Mouse (Mus musculus) heart, embryonic 16.5 days (tissue): Measurements from ENCODE around the gene Ppp1r3c. TPM values are rescaled to one million over a fixed set of nuclear protein-coding genes. Genes with fewer than 3 reads are reported as not detected.

ENCODE experiments used
- ATAC-seq: fragments of 200-750 bp; cut with Nextera tagmentation; replicated peaks from 2 replicates; pipeline ENCODE4 v1.8.0; 2017; ENCODE audit warnings: moderate number of reproducible peaks; ENCODE audit not compliant: insufficient read depth, low FRiP score; ENCODE audit errors: extremely low read depth
- H3K27ac ChIP-seq: fragments of 300-500 bp; sonication (generic); 2 replicates; pipeline ENCODE4 v1.5.1; 2014; ENCODE audit warnings: mild to moderate bottlenecking, low read length, control low read depth, moderate library complexity
- H3K27me3 ChIP-seq: fragments of 300-500 bp; sonication (generic); 2 replicates; pipeline ENCODE4 v1.6.1; 2014; ENCODE audit warnings: low read length, mixed read lengths; ENCODE audit not compliant: control insufficient read depth, insufficient read depth
- H3K36me3 ChIP-seq: fragments of 300-500 bp; sonication (generic); 2 replicates; pipeline ENCODE4 v1.6.1; 2014; ENCODE audit not compliant: control insufficient read depth, insufficient read depth
- H3K4me1 ChIP-seq: fragments of 300-500 bp; sonication (generic); 2 replicates; pipeline ENCODE4 v1.6.1; 2014; ENCODE audit warnings: low read length, mixed read lengths; ENCODE audit not compliant: control insufficient read depth, insufficient read depth
- H3K4me2 ChIP-seq: fragments of 300-500 bp; sonication (generic); 2 replicates; pipeline ENCODE4 v1.6.1; 2014; ENCODE audit warnings: low read depth, mild to moderate bottlenecking, control low read depth, low read length
- H3K4me3 ChIP-seq: fragments of 300-500 bp; sonication (generic); 2 replicates; pipeline ENCODE4 v1.5.1; 2014; ENCODE audit warnings: mild to moderate bottlenecking, control low read depth, low read length
- H3K9ac ChIP-seq: fragments of 300-500 bp; sonication (generic); 2 replicates; pipeline ENCODE4 v1.6.1; 2014; ENCODE audit warnings: low read length, control low read depth
- H3K9me3 ChIP-seq: fragments of 300-500 bp; sonication (generic); replicated peaks from 2 replicates; pipeline ENCODE4 v1.6.1; 2016; ENCODE audit warnings: low read length; ENCODE audit not compliant: control insufficient read depth
- WGBS: fragments of 180-500 bp; shearing (Covaris S2); extraction: QIAGEN DNeasy Blood & Tissue Kit; methylation state at CpG from one replicate; pipeline ENCODE4 v1.1.7; 2014; 5-methylcytosine and 5-hydroxymethylcytosine counted together
- polyA plus RNA-seq: library from polyadenylated mRNA; unstranded; fragments of >200 nt; fragmentation: Nextera tagmentation; extraction: Ambion mirVana; gene quantifications from 2 replicates; pipeline ENCODE4 v1.2.1, GENCODE M21; 2015

Ppp1r3c gene
- 105 and 117 TPM in 2 replicates for polyA plus RNA-seq

DNA sequence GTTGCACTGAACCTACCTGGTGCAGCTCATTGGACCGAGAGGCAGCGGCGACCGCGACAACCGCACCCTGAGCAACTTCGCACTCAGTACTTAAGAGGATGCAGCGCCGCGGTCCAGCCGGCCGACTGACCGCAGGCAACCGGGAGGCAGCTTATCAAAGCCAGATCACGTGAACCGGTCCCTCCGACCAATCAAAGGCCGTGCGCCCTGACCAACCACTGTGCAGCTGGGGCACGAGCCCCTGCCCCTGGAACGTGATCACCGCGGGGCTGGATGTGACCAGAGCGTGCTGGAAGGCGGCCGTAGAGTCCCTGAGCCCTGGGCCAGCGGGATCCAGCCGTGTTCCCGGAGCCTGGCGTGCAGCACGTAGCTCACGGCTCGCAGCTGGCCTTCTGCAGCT is at the start of gene Ppp1r3c:
TSS of gene Ppp1r3c (minus strand) at position 117 of the 400 bp plus-strand sequence.
- Histone ChIP-seq H3K36me3 (peaks cover 23% of the 10 kb centered on the region), H3K27ac (peak within 1 kb of the TSS; percentile 96), H3K27me3 (no peaks in the 10 kb centered on the region), H3K4me2 (peak within 1 kb of the TSS; percentile 69), H3K4me1 (peaks cover 21% of the 10 kb centered on the region), H3K4me3 (peak within 1 kb of the TSS; percentile 84), H3K9me3 (peaks cover 3% of the 10 kb centered on the region; the same call in 1 of the 2 replicates), H3K9ac (peak within 1 kb of the TSS; percentile 92)
- peak; percentile 99 for ATAC-seq
- under 1% methylated on average over 33 of the region's 33 CpGs for WGBS

DNA sequence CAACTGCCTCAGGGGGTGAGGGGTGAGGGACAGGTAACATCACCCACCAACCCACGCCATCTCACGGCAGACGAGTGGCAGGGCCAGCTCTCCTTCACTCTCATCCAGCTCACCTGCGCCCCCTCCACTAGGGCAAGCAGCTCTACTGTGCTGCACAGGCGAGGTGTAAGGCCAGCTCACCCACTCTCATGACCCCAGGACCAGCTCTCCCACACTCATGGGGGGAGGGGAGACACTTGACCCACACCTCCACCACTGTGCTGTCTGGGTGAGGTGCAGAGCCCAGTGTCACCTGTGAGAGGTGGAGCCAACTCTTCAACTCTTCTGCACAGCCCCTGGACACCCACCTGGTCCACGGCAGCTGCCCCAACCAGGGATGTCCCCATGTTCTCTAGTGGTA is 46.7 kb upstream of the Ppp1r3c start:
- Histone ChIP-seq H3K4me1 (no peaks in the 10 kb centered on the region), H3K27ac (no peak overlapping the region), H3K27me3 (no peaks in the 10 kb centered on the region), H3K9ac (no peak overlapping the region), H3K4me3 (no peak overlapping the region), H3K4me2 (no peak overlapping the region), H3K9me3 (no peaks in the 10 kb centered on the region), H3K36me3 (no peaks in the 10 kb centered on the region)
- WGBS, result 87% methylated on average over 6 of the region's 6 CpGs
- ATAC-seq, result no peak

DNA sequence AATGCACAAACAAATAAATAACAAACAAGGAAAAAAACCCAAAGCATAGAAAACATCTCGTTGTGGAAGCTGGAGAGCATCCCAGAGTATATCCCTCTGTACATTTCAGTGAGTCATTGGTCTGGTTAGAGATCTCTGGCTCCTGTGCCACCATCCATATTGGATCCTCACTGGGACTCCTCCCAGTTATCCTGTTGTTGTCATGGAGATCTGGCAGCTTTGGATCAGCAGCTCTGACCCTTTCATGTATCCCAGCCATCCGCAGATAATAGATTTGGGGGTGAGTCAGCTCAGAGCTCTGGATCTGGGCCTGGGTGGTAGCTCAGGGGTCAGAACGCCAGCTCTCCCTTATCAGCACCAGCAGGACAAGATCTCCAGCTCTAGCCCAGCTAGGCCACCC is 46.1 kb upstream of the Ppp1r3c start:
- Histone ChIP-seq H3K4me2 (no peak overlapping the region), H3K4me1 (no peaks in the 10 kb centered on the region), H3K27ac (no peak overlapping the region), H3K27me3 (no peaks in the 10 kb centered on the region), H3K9me3 (no peaks in the 10 kb centered on the region), H3K36me3 (no peaks in the 10 kb centered on the region), H3K4me3 (no peak overlapping the region), H3K9ac (no peak overlapping the region)
- no peak for ATAC-seq
- WGBS, result 68% methylated on average over 3 of the region's 3 CpGs

DNA sequence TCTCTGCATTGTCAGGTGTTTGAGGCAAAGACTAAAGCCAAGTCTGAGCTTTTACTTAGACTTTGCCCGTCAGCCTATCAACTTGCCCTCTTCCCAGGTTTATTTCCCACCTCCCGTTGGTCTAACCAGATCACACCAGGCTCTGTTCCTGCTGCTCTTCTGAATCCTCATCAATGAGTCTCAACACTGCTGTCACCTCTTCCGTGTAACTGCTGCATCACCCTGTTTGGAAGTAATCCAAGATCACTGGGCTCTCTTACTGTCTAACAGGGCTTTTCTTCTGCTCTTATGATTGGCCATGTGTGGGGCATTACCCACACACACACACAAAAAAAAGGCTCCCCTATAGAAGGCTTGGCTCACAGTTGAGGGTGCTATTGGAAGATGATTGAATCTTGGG is 45.5 kb upstream of the Ppp1r3c start:
- Histone ChIP-seq H3K4me3 (no peak overlapping the region), H3K27ac (no peak overlapping the region), H3K27me3 (no peaks in the 10 kb centered on the region), H3K9me3 (no peaks in the 10 kb centered on the region), H3K4me1 (no peaks in the 10 kb centered on the region), H3K9ac (no peak overlapping the region), H3K36me3 (no peaks in the 10 kb centered on the region), H3K4me2 (no peak overlapping the region)
- 66% methylated on average over 3 of the region's 3 CpGs for WGBS
- ATAC-seq, result no peak

DNA sequence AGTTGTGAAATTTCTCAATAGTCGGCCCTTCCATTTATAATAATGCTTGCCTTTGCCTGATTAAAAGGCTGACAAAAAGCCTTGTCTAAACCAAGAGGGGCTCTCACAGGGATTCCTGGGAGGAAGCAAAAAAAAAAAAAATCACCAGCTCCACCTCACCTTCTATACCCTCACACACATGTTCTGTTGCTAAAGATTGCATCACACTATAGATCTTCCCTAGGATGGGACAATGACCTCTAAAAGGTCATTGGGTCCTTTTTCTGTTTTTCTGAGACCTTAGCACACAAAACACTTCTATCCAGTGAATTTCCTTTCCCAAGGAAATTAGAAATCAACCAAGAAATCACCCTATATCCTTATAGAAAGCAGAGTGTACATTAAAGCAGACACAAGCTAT is 43.9 kb upstream of the Ppp1r3c start:
- Histone ChIP-seq H3K27ac (no peak overlapping the region), H3K27me3 (no peaks in the 10 kb centered on the region), H3K9ac (no peak overlapping the region), H3K9me3 (no peaks in the 10 kb centered on the region), H3K4me1 (no peaks in the 10 kb centered on the region), H3K4me2 (no peak overlapping the region), H3K4me3 (no peak overlapping the region), H3K36me3 (no peaks in the 10 kb centered on the region)
- ATAC-seq, result no peak
- 68% methylated on average over 1 of the region's 1 CpGs for WGBS

DNA sequence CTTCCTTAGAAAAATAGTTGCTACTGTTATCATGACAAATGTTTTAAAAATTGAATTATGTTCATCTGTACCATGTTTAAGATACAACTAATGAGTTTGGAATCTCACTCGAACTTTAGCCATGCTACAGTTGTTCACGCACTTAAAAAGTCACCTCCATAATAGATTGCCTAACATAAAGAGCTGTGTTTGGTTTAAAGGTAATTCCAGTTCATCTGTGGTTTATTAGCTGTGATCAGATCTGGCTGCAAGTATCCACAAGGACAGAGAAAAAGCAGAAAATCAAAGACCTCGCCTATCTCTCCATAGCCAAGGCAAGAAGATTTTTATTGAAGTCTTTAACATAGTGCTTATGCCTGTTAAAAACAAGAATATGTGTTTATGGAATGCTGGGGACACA is 43.3 kb upstream of the Ppp1r3c start:
- Histone ChIP-seq H3K4me2 (no peak overlapping the region), H3K27ac (no peak overlapping the region), H3K27me3 (no peaks in the 10 kb centered on the region), H3K9me3 (no peaks in the 10 kb centered on the region), H3K9ac (no peak overlapping the region), H3K4me1 (no peaks in the 10 kb centered on the region), H3K4me3 (no peak overlapping the region), H3K36me3 (no peaks in the 10 kb centered on the region)
- no peak for ATAC-seq
- 80% methylated on average over 3 of the region's 3 CpGs for WGBS

DNA sequence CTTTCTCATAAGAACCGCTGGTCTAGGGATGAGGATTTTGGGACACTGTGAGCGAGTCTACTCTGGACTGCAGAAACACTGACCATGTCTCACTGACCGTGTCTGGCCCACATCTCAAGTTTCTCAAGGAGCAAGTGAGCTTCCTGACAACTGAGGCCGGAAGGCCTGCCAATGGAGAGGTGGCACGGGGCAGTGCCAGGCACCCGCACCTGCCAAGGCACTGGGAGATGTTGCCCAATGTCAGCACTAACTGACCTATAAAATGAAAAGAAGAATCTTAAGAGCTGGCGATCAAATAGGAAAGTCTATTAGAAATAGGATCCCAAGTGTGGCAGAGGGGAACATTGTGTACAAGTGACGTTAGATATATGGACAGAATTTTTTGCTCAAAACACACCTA is 39.1 kb upstream of the Ppp1r3c start:
- H3K9ac ChIP-seq, result no peak overlapping the region
- no peak for ATAC-seq
- no peaks in the 10 kb centered on the region for H3K36me3 ChIP-seq
- H3K27ac ChIP-seq, result no peak overlapping the region
- H3K9me3 ChIP-seq, result no peaks in the 10 kb centered on the region; the same call in 1 of the 2 replicates
- no peak overlapping the region for H3K4me2 ChIP-seq
- H3K27me3 ChIP-seq, result no peaks in the 10 kb centered on the region
- no peaks in the 10 kb centered on the region for H3K4me1 ChIP-seq
- H3K4me3 ChIP-seq, result no peak overlapping the region
- 89% methylated on average over 8 of the region's 8 CpGs for WGBS

DNA sequence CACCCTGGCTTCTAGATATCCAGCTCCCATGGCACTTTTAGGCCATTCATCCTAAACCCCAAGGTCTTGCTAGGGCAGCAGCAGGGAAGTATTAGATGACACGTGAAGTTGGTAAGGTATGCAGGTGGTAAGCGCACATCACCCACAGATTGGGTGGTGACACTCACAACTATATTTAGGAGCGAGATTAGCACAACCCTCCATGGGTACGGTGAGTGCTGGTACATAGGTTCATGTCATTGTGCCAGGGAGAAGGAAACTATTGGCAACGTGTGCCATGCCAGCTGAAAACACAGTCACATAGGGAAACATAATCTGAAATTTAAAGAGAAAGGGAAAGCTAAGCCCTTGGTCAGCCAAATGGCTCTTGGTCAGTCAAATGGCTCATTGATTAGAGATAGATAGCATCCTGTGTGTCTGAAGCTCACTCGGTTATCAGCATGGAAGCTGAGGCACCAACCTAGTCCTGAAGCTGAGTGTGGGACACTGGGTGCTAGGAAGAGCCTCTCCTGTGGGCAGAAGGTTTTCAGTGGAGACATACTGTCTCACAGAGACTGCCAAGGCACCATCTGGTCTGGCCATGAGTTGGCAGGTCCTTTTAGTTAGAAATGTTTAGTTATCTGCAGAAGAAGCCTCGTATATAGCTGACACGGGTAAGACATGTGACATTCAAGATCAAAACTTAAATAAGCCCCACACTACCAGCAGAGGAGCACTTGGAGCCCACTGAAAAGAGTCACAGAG is 37.4 kb upstream of the Ppp1r3c start:
- H3K9ac ChIP-seq, result no peak overlapping the region
- no peak for ATAC-seq
- H3K9me3 ChIP-seq, result no peaks in the 10 kb centered on the region; the same call in 1 of the 2 replicates
- no peaks in the 10 kb centered on the region for H3K4me1 ChIP-seq
- no peak overlapping the region for H3K4me2 ChIP-seq
- WGBS, result 77% methylated on average over 8 of the region's 8 CpGs
- H3K27ac ChIP-seq, result no peak overlapping the region
- H3K4me3 ChIP-seq, result no peak overlapping the region
- no peaks in the 10 kb centered on the region for H3K36me3 ChIP-seq
- H3K27me3 ChIP-seq, result no peaks in the 10 kb centered on the region

DNA sequence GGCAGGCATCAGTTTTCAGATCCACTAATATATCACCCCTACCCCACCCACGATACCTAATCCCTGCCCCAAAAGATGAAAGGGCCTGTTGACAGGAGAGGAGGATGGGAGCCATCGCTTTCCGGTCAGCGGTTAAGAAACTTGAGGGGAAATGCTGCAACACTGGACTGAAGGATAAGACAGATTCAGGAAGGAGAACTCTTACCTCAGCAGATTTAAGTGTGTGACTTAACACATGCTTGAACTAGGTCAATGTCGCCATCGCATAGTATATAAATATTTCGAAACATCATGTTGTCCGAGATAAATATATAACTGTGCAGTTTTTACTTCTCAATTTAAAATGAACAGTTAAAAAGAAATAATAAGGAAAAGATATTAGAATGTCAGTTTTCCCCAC is 31.6 kb upstream of the Ppp1r3c start:
- no peak for ATAC-seq

More for the DNA sequence above, 31.6 kb upstream of the Ppp1r3c start:
- Histone ChIP-seq H3K9me3 (no peaks in the 10 kb centered on the region), H3K27me3 (no peaks in the 10 kb centered on the region), H3K4me1 (no peaks in the 10 kb centered on the region), H3K4me2 (no peak overlapping the region), H3K27ac (no peak overlapping the region), H3K9ac (no peak overlapping the region), H3K4me3 (no peak overlapping the region), H3K36me3 (no peaks in the 10 kb centered on the region)
- 55% methylated on average over 8 of the region's 8 CpGs for WGBS
